Mouse (Mus musculus) gastrocnemius, postnatal 25 days (tissue): ENCODE data around the gene Tbccd1. TPM values are rescaled to one million over a fixed set of nuclear protein-coding genes. Genes with fewer than 3 reads are reported as not detected.
"Not testable (repeated sequence)": the region's sequence is repeated elsewhere in the genome, so short reads cannot be mapped to it uniquely, and the experiment has no call there.

Source experiments
- DNase-seq: peaks from one replicate; pipeline ENCODE4 v3.0.0; 2022
- total RNA-seq, 2 experiments: library from RNA; stranded (reverse); gene quantifications; 1 replicate in 1 of 2; 2 replicates in 1 of 2; pipeline ENCODE4 v1.2.3; 2021

Tbccd1 gene
- total RNA-seq, 2 experiments from 2014 or later, result 5.4 to 6.8 TPM

GRCm38 (mm10) chr16:22779228-22779835 lies 78.1 kb downstream of the Tbccd1 start:
- DNase-seq, result no peak

DNA sequence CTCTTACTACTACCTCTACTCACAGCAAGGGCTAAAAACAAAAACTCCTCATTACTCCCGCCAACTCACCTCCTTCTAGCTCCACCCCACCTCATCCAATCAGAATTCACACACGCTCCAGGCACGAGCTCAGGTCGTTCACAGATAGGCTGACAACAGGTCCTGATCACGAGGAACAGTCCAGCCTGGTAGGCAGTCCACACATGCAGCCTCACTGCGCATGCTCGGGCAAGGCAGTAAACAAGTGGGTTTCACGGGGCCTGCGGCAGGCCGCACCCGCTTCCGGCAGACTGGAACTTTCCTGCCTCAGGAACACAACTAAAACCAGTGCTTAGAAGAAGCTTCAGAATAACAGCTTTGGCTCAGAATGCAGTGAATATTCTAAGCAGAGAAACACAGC lies 79.2 kb downstream of the Tbccd1 start:
- not testable (repeated sequence) for DNase-seq

DNA sequence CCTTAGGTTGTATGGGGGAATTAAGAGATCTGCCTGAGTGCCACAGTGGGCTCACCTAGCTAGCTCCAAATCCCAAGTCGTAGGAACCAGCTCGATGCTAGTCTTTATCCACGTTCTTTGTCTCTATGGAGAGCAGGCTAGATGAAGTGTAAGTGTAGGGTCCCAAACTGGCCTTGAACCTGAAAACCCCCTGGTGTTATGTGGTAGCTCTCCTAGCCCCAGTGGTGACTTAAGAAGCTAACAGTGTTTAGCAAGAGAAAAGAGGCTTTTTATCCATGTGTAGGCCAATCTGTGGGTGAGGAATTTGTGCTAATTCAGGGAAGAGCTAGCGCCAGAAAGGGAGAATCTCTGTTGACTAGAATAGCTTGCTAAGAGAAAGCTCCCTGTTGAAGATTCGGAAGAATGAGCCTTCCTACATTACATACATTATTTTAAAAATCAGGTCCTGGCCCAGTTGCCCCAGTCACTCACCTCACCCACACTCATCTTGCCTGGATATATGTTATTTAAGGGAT lies 81.9 kb downstream of the Tbccd1 start:
- DNase-seq, result no peak

- DNase-seq, result no peak
Observed at GRCm38 (mm10) chr16:22768661-22769060, 88.8 kb downstream of the Tbccd1 start.

GRCm38 (mm10) chr16:22767405-22767804 lies 90.1 kb downstream of the Tbccd1 start:
- no peak for DNase-seq

GRCm38 (mm10) chr16:22766738-22767211 lies 90.7 kb downstream of the Tbccd1 start:
- peak; percentile 32 for DNase-seq

- DNase-seq, result no peak
Observed at GRCm38 (mm10) chr16:22765531-22765930, 91.9 kb downstream of the Tbccd1 start.

Other genes starting within 250 kb of the Tbccd1 start
- under 1 TPM; 0.59 to 0.69 TPM for gene Dgkg, start 200.4 kb downstream of the Tbccd1 start, total RNA-seq
- gene Crygs, start 46.1 kb downstream of the Tbccd1 start, total RNA-seq, result not detected
- 10 to 100 TPM; 38.8 to 44.2 TPM for gene Dnajb11, start 176 bp upstream of the Tbccd1 start, total RNA-seq
- gene Ahsg, start 33.6 kb upstream of the Tbccd1 start, total RNA-seq, result not detected
- not detected for gene Fetub, start 60.7 kb upstream of the Tbccd1 start, total RNA-seq
- gene Hrg, start 93.4 kb upstream of the Tbccd1 start, total RNA-seq, result not detected
- under 1 TPM in 1 of 2 experiments, not detected in 1; 0.21 TPM for gene Kng2, start 171.8 kb upstream of the Tbccd1 start, total RNA-seq
- gene Kng1, start 200.2 kb upstream of the Tbccd1 start, total RNA-seq, result not detected
- 100 to 1,000 TPM; 362 to 414 TPM for gene Eif4a2, start 249.8 kb upstream of the Tbccd1 start, total RNA-seq